Mouse (Mus musculus) left cerebral cortex, postnatal 25 days (tissue): ENCODE measurements around the gene Trim69. TPM values are rescaled to one million over a fixed set of nuclear protein-coding genes. Genes with fewer than 3 reads are reported as not detected.
"Not testable (repeated sequence)": the region's sequence is repeated elsewhere in the genome, so short reads cannot be mapped to it uniquely, and the experiment has no call there.

Experiments
- DNase-seq, 2 experiments: peaks; one replicate each; pipeline ENCODE4 v3.0.0; 2022; ENCODE audit warnings: low spot score in 2 of 2, mixed read lengths in 1 of 2
- intact Hi-C: fragments of 180-260 bp; cut with DNase I; formaldehyde crosslinking; loops from one replicate; pipeline ENCODE4 v1.15.1; 2025
- total RNA-seq, 2 experiments: library from RNA; stranded (reverse); gene quantifications; 2 replicates each; pipeline ENCODE4 v1.2.3; 2021

Gene Trim69
- total RNA-seq, 2 experiments from 2014 or later = not detected

GRCm38 (mm10) chr2:122191849-122192248, 31.3 kb downstream of the Trim69 start:
- intact Hi-C loops = loop anchor here (5.0 to 10.0 kb wide), 2 partner anchors 365 to 433 kb away; no protein-coding TSS in a partner anchor
- no peak for DNase-seq

DNA sequence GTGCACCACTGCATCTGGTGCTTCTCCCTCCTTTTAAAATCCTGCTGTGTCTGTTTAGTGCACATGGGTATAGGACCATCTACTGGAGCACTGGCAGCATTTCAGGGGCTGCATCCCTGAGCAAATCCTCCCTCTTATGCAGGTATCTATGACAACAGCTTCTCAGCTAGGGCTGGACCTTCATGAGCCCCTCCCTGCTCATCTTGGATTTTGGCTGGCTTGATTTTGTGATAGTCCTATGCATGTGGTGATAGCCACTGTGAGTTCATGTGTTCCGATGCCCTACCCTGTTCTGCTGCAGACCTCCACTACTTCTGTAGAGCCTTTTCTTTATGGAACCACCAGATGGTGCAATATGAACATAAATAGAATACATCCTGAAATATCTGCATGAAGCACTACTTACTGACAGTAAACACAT, 34.0 kb downstream of the Trim69 start:
- DNase-seq = peak; percentile 24 to 61
- intact Hi-C loops = loop anchor here (1.0 to 10.0 kb wide), 5 partner anchors 50 to 430 kb away; no protein-coding TSS in a partner anchor

GRCm38 (mm10) chr2:122201501-122201900, 41.0 kb downstream of the Trim69 start:
- intact Hi-C loops = no loop called here
- no peak for DNase-seq

DNA sequence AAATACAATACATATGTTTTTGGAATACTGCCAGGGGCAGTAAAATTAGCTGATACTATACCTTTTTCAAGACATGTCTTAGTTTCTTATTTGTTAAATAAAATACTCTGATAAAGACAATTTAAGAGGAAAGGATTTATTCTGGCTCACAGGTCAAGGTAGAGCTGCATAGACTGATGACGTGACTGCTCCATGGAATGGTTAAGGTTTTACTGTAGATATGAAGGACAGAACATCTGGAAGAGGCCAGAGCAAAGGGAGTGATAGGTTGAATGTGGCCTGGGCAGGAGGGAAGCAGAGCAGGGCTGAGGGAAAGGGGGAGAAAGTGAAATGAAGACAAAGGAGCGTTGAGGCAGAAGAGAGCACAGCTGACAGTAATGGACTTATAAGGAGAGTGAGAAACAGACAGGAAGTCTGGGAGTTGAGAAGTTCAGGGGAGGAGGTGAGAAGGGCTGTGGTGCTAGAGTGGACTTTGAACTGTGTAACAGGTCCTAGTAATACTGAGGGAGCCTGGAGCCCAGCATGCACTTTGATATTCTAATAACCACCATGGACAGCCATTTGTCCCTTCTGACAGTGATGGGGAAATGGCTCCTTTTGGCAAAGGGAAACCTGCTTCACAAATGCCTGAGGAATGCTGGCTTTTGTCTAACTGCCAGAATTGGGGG, 46.1 kb downstream of the Trim69 start:
- no peak for DNase-seq
- intact Hi-C loops = no loop called here

- intact Hi-C loops = no loop called here
- DNase-seq = no peak
Observed at GRCm38 (mm10) chr2:122210534-122211228, 50.2 kb downstream of the Trim69 start.

GRCm38 (mm10) chr2:122217075-122217474, 56.6 kb downstream of the Trim69 start:
- intact Hi-C loops = not testable (repeated sequence)

GRCm38 (mm10) chr2:122218234-122218633, 57.7 kb downstream of the Trim69 start:
- intact Hi-C loops = no loop called here
- no peak for DNase-seq

More at GRCm38 (mm10) chr2:122217075-122217474, 56.6 kb downstream of the Trim69 start:
- not testable (repeated sequence) for DNase-seq

DNA sequence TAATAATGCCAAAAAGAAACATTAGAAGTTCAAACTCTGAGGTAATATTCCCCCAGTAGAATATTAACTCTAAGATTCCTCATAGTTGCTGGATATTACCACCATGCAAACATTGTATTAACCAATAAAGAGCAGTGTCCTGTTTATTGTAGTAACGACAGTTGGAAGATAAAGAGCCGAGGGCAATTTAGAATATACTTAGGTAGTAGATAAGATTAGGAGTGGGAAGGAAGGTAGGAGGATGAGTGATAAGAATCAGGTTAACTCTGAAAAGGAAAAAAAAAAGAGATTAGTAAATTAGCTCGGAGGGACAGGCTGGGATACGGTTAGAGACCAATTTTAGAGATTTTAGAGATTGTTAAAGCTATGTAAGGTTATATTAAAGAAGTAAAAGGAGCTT, 60.9 kb downstream of the Trim69 start:
- intact Hi-C loops = no loop called here
- no peak for DNase-seq

DNA sequence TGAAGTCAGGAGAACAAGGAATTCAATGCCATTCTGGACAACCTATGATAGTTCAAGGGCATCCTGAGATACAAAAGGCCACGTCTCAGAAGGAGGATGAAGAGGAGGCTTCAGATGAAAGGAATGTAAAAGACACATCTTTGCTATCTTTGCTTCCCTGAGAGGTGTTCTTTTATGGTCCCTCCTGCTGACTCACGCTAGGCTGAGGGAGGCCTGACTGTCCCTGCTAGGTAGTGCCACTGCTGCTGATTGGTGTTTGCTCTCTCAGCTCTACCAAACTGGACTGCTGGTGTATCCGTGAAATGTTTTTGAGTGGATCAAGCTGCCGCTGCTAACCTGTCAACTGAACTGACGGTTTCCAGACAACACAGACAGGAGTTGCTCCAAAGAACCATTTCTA, 61.3 kb downstream of the Trim69 start:
- intact Hi-C loops = no loop called here

GRCm38 (mm10) chr2:122222272-122222671, 61.8 kb downstream of the Trim69 start:
- no peak for DNase-seq
- intact Hi-C loops = no loop called here

More for the DNA sequence above, 61.3 kb downstream of the Trim69 start:
- DNase-seq = no peak

- DNase-seq = no peak
- intact Hi-C loops = no loop called here
Observed at GRCm38 (mm10) chr2:122223654-122224053, 63.2 kb downstream of the Trim69 start.

Other genes with a start within 250 kb of the Trim69 start
- gene Ctdspl2, start 204.7 kb upstream of the Trim69 start, total RNA-seq = 10 to 100 TPM; 35.9 to 38.3 TPM
- gene Mageb3, start 204.6 kb upstream of the Trim69 start, total RNA-seq = under 1 TPM in 1 of 2 experiments, not detected in 1; 0.18 TPM
- gene Eif3j1, start 132.2 kb upstream of the Trim69 start, total RNA-seq = 10 to 100 TPM; 19.3 to 20.5 TPM
- gene Spg11, start 42.3 kb upstream of the Trim69 start, total RNA-seq = 10 to 100 TPM; 14.9 to 16.6 TPM
- gene B2m, start 13.0 kb upstream of the Trim69 start, total RNA-seq = 100 to 1,000 TPM; 104 to 107 TPM
- gene Patl2, start 25.5 kb downstream of the Trim69 start, total RNA-seq = not detected
- gene Terb2, start 25.6 kb downstream of the Trim69 start, total RNA-seq = not detected
- 10 to 100 TPM; 14.8 to 14.9 TPM for gene Sord, start 74.0 kb downstream of the Trim69 start, total RNA-seq
- under 1 TPM in 1 of 2 experiments, not detected in 1; 0.07 TPM for gene Duox2, start 137.7 kb downstream of the Trim69 start, total RNA-seq
- not detected for gene Duoxa2, start 138.2 kb downstream of the Trim69 start, total RNA-seq
- not detected for gene Duoxa1, start 153.0 kb downstream of the Trim69 start, total RNA-seq
- gene Duox1, start 155.0 kb downstream of the Trim69 start, total RNA-seq = under 1 TPM in 1 of 2 experiments, not detected in 1; 0.07 TPM
- gene Shf, start 208.5 kb downstream of the Trim69 start, total RNA-seq = 10 to 100 TPM; 64.9 to 72.2 TPM